Mouse (Mus musculus) hindbrain, embryonic 16.5 days (tissue): ENCODE results near the gene Cdc26. TPM values are rescaled to one million over a fixed set of nuclear protein-coding genes. Genes with fewer than 3 reads are reported as not detected.

Experiments used
- ATAC-seq: fragments of 200-750 bp; cut with Nextera tagmentation; 2 replicates; pipeline ENCODE4 v1.8.0; 2017; ENCODE audit warnings: moderate TSS enrichment, moderate library complexity
- H3K27ac ChIP-seq: fragments of 300-500 bp; sonication (generic); 2 replicates; pipeline ENCODE4 v1.5.1; 2014; ENCODE audit warnings: low read depth, mild to moderate bottlenecking, control low read depth, low read length, moderate library complexity
- H3K27me3 ChIP-seq: fragments of 300-500 bp; sonication (generic); replicated peaks from 2 replicates; pipeline ENCODE4 v1.6.1; 2014; ENCODE audit warnings: low read length; ENCODE audit not compliant: control insufficient read depth, insufficient read depth
- H3K36me3 ChIP-seq: fragments of 300-500 bp; sonication (generic); 2 replicates; pipeline ENCODE4 v1.6.1; 2014; ENCODE audit warnings: mild to moderate bottlenecking, low read length, moderate library complexity, mixed read lengths; ENCODE audit not compliant: control insufficient read depth, insufficient read depth
- H3K4me1 ChIP-seq: fragments of 300-500 bp; sonication (generic); 2 replicates; pipeline ENCODE4 v1.6.1; 2014; ENCODE audit warnings: low read depth, low read length; ENCODE audit not compliant: control insufficient read depth, insufficient read depth
- H3K4me2 ChIP-seq: fragments of 300-500 bp; sonication (generic); 2 replicates; pipeline ENCODE4 v1.6.1; 2014; ENCODE audit warnings: mild to moderate bottlenecking, low read length, control low read depth, moderate library complexity
- H3K4me3 ChIP-seq: fragments of 300-500 bp; sonication (generic); 2 replicates; pipeline ENCODE4 v1.5.1; 2014; ENCODE audit warnings: mild to moderate bottlenecking, low read length, control low read depth, moderate library complexity
- H3K9ac ChIP-seq: fragments of 300-500 bp; sonication (generic); 2 replicates; pipeline ENCODE4 v1.6.1; 2014; ENCODE audit warnings: low read depth, mild to moderate bottlenecking, control low read depth, low read length, moderate library complexity
- H3K9me3 ChIP-seq: fragments of 300-500 bp; sonication (generic); 2 replicates; pipeline ENCODE4 v1.6.1; 2014; ENCODE audit warnings: mild to moderate bottlenecking, low read length, moderate library complexity; ENCODE audit not compliant: control insufficient read depth
- WGBS: fragments of 180-500 bp; shearing (Covaris S2); extraction: QIAGEN DNeasy Blood & Tissue Kit; methylation state at CpG from one replicate; pipeline ENCODE4 v1.1.7; 2014; 5-methylcytosine and 5-hydroxymethylcytosine counted together
- polyA plus RNA-seq: library from polyadenylated mRNA; unstranded; fragments of >200 nt; fragmentation: Nextera tagmentation; extraction: Ambion mirVana; gene quantifications from 2 replicates; pipeline ENCODE4 v1.2.1, GENCODE M21; 2015

The Cdc26 gene
- polyA plus RNA-seq, 1 experiment from 2014 or later: 71.0 TPM

DNA sequence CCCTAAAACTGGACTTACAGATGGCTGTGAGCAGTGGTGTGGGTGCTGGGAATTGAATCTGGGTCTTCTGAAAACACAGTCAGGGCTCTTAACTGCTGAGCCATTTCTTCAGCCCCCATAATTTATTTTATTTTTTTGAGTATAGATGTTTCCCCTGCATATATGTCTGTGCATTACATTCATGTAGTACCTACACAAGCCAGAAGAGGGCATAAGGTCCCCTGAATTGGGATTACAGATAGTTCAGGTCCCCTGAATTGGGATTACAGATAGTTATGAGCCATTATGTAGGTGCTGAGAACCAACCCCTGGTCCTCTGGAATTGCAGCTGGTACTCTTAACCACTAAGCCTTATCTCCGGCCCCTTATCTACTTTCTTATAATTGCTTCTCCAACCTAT, 64.4 kb downstream of the Cdc26 start:
- peaks cover 15% of the 10 kb centered on the region for H3K36me3 ChIP-seq
- ATAC-seq: no peak
- 96% methylated on average over 1 of the region's 1 CpGs for WGBS

DNA sequence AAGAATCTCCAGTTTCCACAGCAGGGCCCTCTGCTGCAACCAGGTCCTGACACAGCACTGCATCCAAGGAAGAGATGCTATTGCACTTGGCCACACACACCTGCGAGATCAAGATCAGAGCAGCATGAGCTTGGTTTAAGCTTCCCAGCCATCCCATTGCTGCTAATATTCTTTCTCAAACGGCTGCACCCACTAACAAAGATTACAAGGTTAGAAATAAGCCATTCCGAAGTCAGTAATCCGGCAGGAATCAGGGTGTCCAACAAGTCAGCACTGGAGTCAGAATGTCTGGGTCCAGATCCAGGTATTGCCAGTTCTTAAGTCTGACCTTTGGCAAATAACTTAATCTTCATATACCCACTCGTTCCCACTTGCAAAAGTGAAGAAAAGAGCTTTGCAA, 69.9 kb downstream of the Cdc26 start:
- H3K36me3 ChIP-seq: peaks cover 22% of the 10 kb centered on the region
- H3K4me3 ChIP-seq: no peak overlapping the region
- no peak overlapping the region for H3K4me2 ChIP-seq
- ATAC-seq: no peak
- H3K27me3 ChIP-seq: no peaks in the 10 kb centered on the region
- H3K9me3 ChIP-seq: no peaks in the 10 kb centered on the region
- H3K27ac ChIP-seq: no peak overlapping the region
- H3K9ac ChIP-seq: no peak overlapping the region
- H3K4me1 ChIP-seq: no peaks in the 10 kb centered on the region
- WGBS: 94% methylated on average over 5 of the region's 5 CpGs

More for the DNA sequence above, 64.4 kb downstream of the Cdc26 start:
- Histone ChIP-seq H3K27ac (no peak overlapping the region), H3K9ac (no peak overlapping the region), H3K4me2 (no peak overlapping the region), H3K4me3 (no peak overlapping the region), H3K27me3 (no peaks in the 10 kb centered on the region), H3K9me3 (no peaks in the 10 kb centered on the region), H3K4me1 (no peaks in the 10 kb centered on the region)

Other genes with a start within 250 kb of the Cdc26 start
- gene Zfp37, start 177.6 kb downstream of the Cdc26 start, polyA plus RNA-seq: 26.5 and 31.5 TPM in 2 replicates
- gene Slc31a2, start 146.1 kb downstream of the Cdc26 start, polyA plus RNA-seq: 17.7 and 18.2 TPM in 2 replicates
- 22.9 and 24.6 TPM in 2 replicates for gene Fkbp15, start 48.1 kb downstream of the Cdc26 start, polyA plus RNA-seq
- gene Slc31a1, start 47.9 kb downstream of the Cdc26 start, polyA plus RNA-seq: 50.0 and 51.1 TPM in 2 replicates
- gene Prpf4, start 155 bp upstream of the Cdc26 start, polyA plus RNA-seq: 12.4 and 15.8 TPM in 2 replicates
- 0.29 TPM in 1 of 2 replicates, not detected in the other for gene Rnf183, start 26.6 kb upstream of the Cdc26 start, polyA plus RNA-seq
- 14.4 and 16.0 TPM in 2 replicates for gene Wdr31, start 62.3 kb upstream of the Cdc26 start, polyA plus RNA-seq
- gene Bspry, start 71.4 kb upstream of the Cdc26 start, polyA plus RNA-seq: 0.63 and 0.80 TPM in 2 replicates
- gene Hdhd3, start 94.8 kb upstream of the Cdc26 start, polyA plus RNA-seq: 11.2 and 11.5 TPM in 2 replicates
- gene Alad, start 111.3 kb upstream of the Cdc26 start, polyA plus RNA-seq: 72.2 and 75.6 TPM in 2 replicates
- 61.8 and 62.3 TPM in 2 replicates for gene Pole3, start 116.4 kb upstream of the Cdc26 start, polyA plus RNA-seq
- gene 4933430I17Rik, start 116.7 kb upstream of the Cdc26 start, polyA plus RNA-seq: 0.53 and 0.71 TPM in 2 replicates
- 58.1 and 64.6 TPM in 2 replicates for gene Rgs3, start 151.2 kb upstream of the Cdc26 start, polyA plus RNA-seq